Mouse (Mus musculus): ENCODE measurements around the gene Ksr1.

DNA sequence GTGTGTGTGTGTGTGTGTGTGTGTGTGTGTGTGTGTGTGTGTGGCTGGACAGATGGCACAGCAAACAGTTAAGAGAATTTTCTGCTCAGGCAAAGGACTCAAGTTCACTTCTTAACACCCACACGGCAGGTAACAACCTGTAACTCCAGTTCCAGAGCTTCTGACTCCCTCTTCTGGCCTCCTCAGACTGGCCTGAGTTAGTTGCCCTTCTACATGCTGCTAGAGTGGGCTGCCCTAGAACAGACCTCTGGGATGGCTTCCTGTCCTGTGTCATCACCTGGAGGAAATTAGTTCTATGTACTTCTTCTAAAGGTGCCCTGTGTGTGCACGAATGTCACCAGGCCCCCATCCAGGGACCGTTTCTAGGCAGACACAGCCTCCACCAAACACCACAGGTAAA is 2.9 kb downstream of the Ksr1 start:
- no peak for TF ChIP-seq CTCF (IDR thresholded peaks at IDR 0.05; ENCODE audit: insufficient read depth, low read length)
- no peak for TF ChIP-seq POLR2A (IDR thresholded peaks at IDR 0.05; ENCODE audit: borderline replicate concordance, extremely low read depth, low read depth, low read length)

All from lung, adult 2 months (tissue).